Mouse (Mus musculus) forebrain, embryonic 14.5 days (tissue): ENCODE measurements around the gene Cyth3. TPM values are rescaled to one million over a fixed set of nuclear protein-coding genes. Genes with fewer than 3 reads are reported as not detected.

ENCODE experiments used
- ATAC-seq: fragments of 200-750 bp; cut with Nextera tagmentation; 2 replicates; pipeline ENCODE4 v1.8.0; 2017; ENCODE audit warnings: mild to moderate bottlenecking, moderate library complexity
- DNase-seq: peaks from one replicate; pipeline ENCODE4 v3.0.0-alpha.2; 2015; ENCODE audit warnings: low spot score
- H3K27ac ChIP-seq: fragments of 300-500 bp; sonication (generic); 2 replicates; pipeline ENCODE4 v1.5.1; 2014; ENCODE audit warnings: low read depth, mild to moderate bottlenecking, control low read depth, low read length, moderate library complexity
- H3K27me3 ChIP-seq: fragments of 300-500 bp; sonication (generic); replicated peaks from 2 replicates; pipeline ENCODE4 v1.6.1; 2014; ENCODE audit warnings: low read length, control low read depth, mixed read lengths; ENCODE audit not compliant: control insufficient read depth, insufficient read depth
- H3K36me3 ChIP-seq: fragments of 300-500 bp; sonication (generic); 2 replicates; pipeline ENCODE4 v1.6.1; 2014; ENCODE audit warnings: low read length, control low read depth; ENCODE audit not compliant: control insufficient read depth, insufficient read depth
- H3K4me1 ChIP-seq: fragments of 300-500 bp; sonication (generic); 2 replicates; pipeline ENCODE4 v1.6.1; 2014; ENCODE audit warnings: antibody characterized with exemption, low read length, control low read depth; ENCODE audit not compliant: control insufficient read depth, insufficient read depth
- H3K4me2 ChIP-seq: fragments of 300-500 bp; sonication (generic); 2 replicates; pipeline ENCODE4 v1.6.1; 2014; ENCODE audit warnings: mild to moderate bottlenecking, control low read depth, low read length
- H3K4me3 ChIP-seq: fragments of 300-500 bp; sonication (generic); 2 replicates; pipeline ENCODE4 v1.5.1; 2014; ENCODE audit warnings: low read depth, low read length, control low read depth
- H3K9ac ChIP-seq: fragments of 300-500 bp; sonication (generic); 2 replicates; pipeline ENCODE4 v1.6.1; 2014; ENCODE audit warnings: mild to moderate bottlenecking, low read length, control low read depth, moderate library complexity
- H3K9me3 ChIP-seq: fragments of 300-500 bp; sonication (generic); replicated peaks from 2 replicates; pipeline ENCODE4 v1.6.1; 2016; ENCODE audit warnings: low read length, control low read depth, mixed read lengths; ENCODE audit not compliant: control insufficient read depth
- WGBS: fragments of 180-500 bp; shearing (Covaris S2); extraction: QIAGEN DNeasy Blood & Tissue Kit; methylation state at CpG from one replicate; pipeline ENCODE4 v1.1.7; 2014; 5-methylcytosine and 5-hydroxymethylcytosine counted together
- polyA plus RNA-seq: library from polyadenylated mRNA; unstranded; fragments of >200 nt; fragmentation: Nextera tagmentation; extraction: Ambion mirVana; gene quantifications from 2 replicates; pipeline ENCODE4 v1.2.1, GENCODE M21; 2014

The Cyth3 gene
- polyA plus RNA-seq, 1 experiment from 2014 or later: 26.1 TPM

GRCm38 (mm10) chr5:143620941-143621340, 1.3 kb upstream of the Cyth3 start:
- no peaks in the 10 kb centered on the region for H3K9me3 ChIP-seq
- no peak overlapping the region for H3K9ac ChIP-seq
- ATAC-seq (no peak), DNase-seq (peak; percentile 61)
- H3K4me3 ChIP-seq: no peak overlapping the region
- no peaks in the 10 kb centered on the region for H3K36me3 ChIP-seq
- peaks cover 7% of the 10 kb centered on the region; the same call in 1 of the 2 replicates for H3K4me1 ChIP-seq
- H3K4me2 ChIP-seq: no peak overlapping the region
- H3K27ac ChIP-seq: no peak overlapping the region
- H3K27me3 ChIP-seq: no peaks in the 10 kb centered on the region
- WGBS: 45% methylated on average over 13 of the region's 13 CpGs

- peak overlapping the region; percentile 80 for H3K4me2 ChIP-seq
- peaks cover 7% of the 10 kb centered on the region; the same call in 1 of the 2 replicates for H3K4me1 ChIP-seq
- DNase-seq: no peak
- peak; percentile 72 for ATAC-seq
- 0 out of 2 replicates have a peak overlapping the region, but pooled peaks have one; percentile 11 for H3K27ac ChIP-seq
- peak overlapping the region; percentile 78 for H3K4me3 ChIP-seq
- WGBS: under 1% methylated on average over 47 of the region's 48 CpGs
- H3K9me3 ChIP-seq: no peaks in the 10 kb centered on the region
- no peaks in the 10 kb centered on the region for H3K36me3 ChIP-seq
- no peaks in the 10 kb centered on the region for H3K27me3 ChIP-seq
- peak overlapping the region; percentile 79 for H3K9ac ChIP-seq
These were observed 440 bp downstream of the Cyth3 start for GRCm38 (mm10) chr5:143622623-143623150.

- Histone ChIP-seq H3K27me3 (no peaks in the 10 kb centered on the region), H3K9me3 (no peaks in the 10 kb centered on the region), H3K27ac (no peak overlapping the region), H3K4me2 (peak overlapping the region; percentile 80), H3K4me1 (peaks cover 7% of the 10 kb centered on the region; the same call in 1 of the 2 replicates), H3K9ac (peak overlapping the region; percentile 79; the same call in 1 of the 2 replicates), H3K36me3 (no peaks in the 10 kb centered on the region), H3K4me3 (peak overlapping the region; percentile 78)
- DNase-seq (peak; percentile 46), ATAC-seq (no peak)
- WGBS: 48% methylated on average over 19 of the region's 19 CpGs
These were observed 1.4 kb downstream of the Cyth3 start for GRCm38 (mm10) chr5:143623356-143624295.

GRCm38 (mm10) chr5:143624449-143624848, 2.2 kb downstream of the Cyth3 start:
- Histone ChIP-seq H3K27ac (no peak overlapping the region), H3K4me2 (no peak overlapping the region; the same call in 1 of the 2 replicates), H3K27me3 (no peaks in the 10 kb centered on the region), H3K4me1 (peaks cover 7% of the 10 kb centered on the region; the same call in 1 of the 2 replicates), H3K9me3 (no peaks in the 10 kb centered on the region), H3K9ac (no peak overlapping the region), H3K4me3 (no peak overlapping the region), H3K36me3 (no peaks in the 10 kb centered on the region)
- DNase-seq (no peak), ATAC-seq (no peak)
- WGBS: 88% methylated on average over 3 of the region's 3 CpGs

- peaks cover 7% of the 10 kb centered on the region; the same call in 1 of the 2 replicates for H3K4me1 ChIP-seq
- 85% methylated on average over 12 of the region's 12 CpGs for WGBS
- H3K36me3 ChIP-seq: no peaks in the 10 kb centered on the region
- H3K9me3 ChIP-seq: no peaks in the 10 kb centered on the region
- no peak overlapping the region for H3K4me2 ChIP-seq
- H3K9ac ChIP-seq: no peak overlapping the region
- DNase-seq (no peak), ATAC-seq (no peak)
- no peak overlapping the region for H3K4me3 ChIP-seq
- no peaks in the 10 kb centered on the region for H3K27me3 ChIP-seq
- no peak overlapping the region for H3K27ac ChIP-seq
These were observed 3.2 kb downstream of the Cyth3 start for GRCm38 (mm10) chr5:143625497-143625896.

- Histone ChIP-seq H3K9me3 (no peaks in the 10 kb centered on the region), H3K4me1 (peaks cover 7% of the 10 kb centered on the region; the same call in 1 of the 2 replicates), H3K27me3 (no peaks in the 10 kb centered on the region), H3K4me3 (no peak overlapping the region), H3K9ac (no peak overlapping the region), H3K36me3 (no peaks in the 10 kb centered on the region), H3K4me2 (no peak overlapping the region), H3K27ac (no peak overlapping the region)
- 80% methylated on average over 11 of the region's 11 CpGs for WGBS
- ATAC-seq (no peak), DNase-seq (no peak)
These were observed 3.8 kb downstream of the Cyth3 start for GRCm38 (mm10) chr5:143625940-143626588.

- Histone ChIP-seq H3K4me2 (no peak overlapping the region), H3K4me3 (no peak overlapping the region), H3K9ac (no peak overlapping the region), H3K4me1 (peaks cover 7% of the 10 kb centered on the region; the same call in 1 of the 2 replicates), H3K9me3 (no peaks in the 10 kb centered on the region), H3K27me3 (no peaks in the 10 kb centered on the region), H3K36me3 (no peaks in the 10 kb centered on the region), H3K27ac (no peak overlapping the region)
- no peak for DNase-seq
- no peak for ATAC-seq
- 96% methylated on average over 6 of the region's 6 CpGs for WGBS
These were observed 5.3 kb downstream of the Cyth3 start for GRCm38 (mm10) chr5:143627507-143627906.

GRCm38 (mm10) chr5:143627926-143628325, 5.7 kb downstream of the Cyth3 start:
- Histone ChIP-seq H3K4me2 (no peak overlapping the region), H3K4me3 (no peak overlapping the region), H3K4me1 (peaks cover 7% of the 10 kb centered on the region; the same call in 1 of the 2 replicates), H3K36me3 (no peaks in the 10 kb centered on the region), H3K27me3 (no peaks in the 10 kb centered on the region), H3K27ac (no peak overlapping the region), H3K9ac (no peak overlapping the region), H3K9me3 (no peaks in the 10 kb centered on the region)
- ATAC-seq: no peak
- no peak for DNase-seq
- 100% methylated on average over 1 of the region's 1 CpGs for WGBS
